Mouse (Mus musculus) spleen, adult 2 months (tissue): ENCODE data around the gene Col6a5.

ENCODE experiments used
- CTCF ChIP-seq: fragments of 200-500 bp; IDR thresholded peaks from 2 replicates; pipeline ENCODE4 v1.5.1; 2011; ENCODE audit warnings: mild to moderate bottlenecking, inconsistent platforms; ENCODE audit not compliant: insufficient read depth, insufficient read length, insufficient replicate concordance; ENCODE audit errors: extremely low read depth
- POLR2A ChIP-seq: fragments of 200-500 bp; IDR thresholded peaks from 2 replicates; pipeline ENCODE4 v1.6.1; 2011; ENCODE audit warnings: low read depth, low read length, inconsistent platforms

- TF ChIP-seq CTCF (no peak), POLR2A (no peak)
These were observed 133.3 kb downstream of the Col6a5 start for GRCm38 (mm10) chr9:105827076-105827647.
